Mouse (Mus musculus) midbrain, embryonic 11.5 days (tissue): ENCODE data around the gene Eya2. TPM values are rescaled to one million over a fixed set of nuclear protein-coding genes. Genes with fewer than 3 reads are reported as not detected.

Experiments used
- ATAC-seq: fragments of 200-750 bp; cut with Nextera tagmentation; 2 replicates; pipeline ENCODE4 v1.8.0; 2017; ENCODE audit warnings: moderate TSS enrichment, moderate library complexity; ENCODE audit not compliant: low FRiP score
- DNase-seq: peaks from one replicate; pipeline ENCODE4 v3.0.0; 2015; ENCODE audit warnings: low spot score; ENCODE audit errors: missing footprints
- H3K27ac ChIP-seq: fragments of 300-500 bp; sonication (generic); 2 replicates; pipeline ENCODE4 v1.5.1; 2014; ENCODE audit warnings: low read depth, low read length
- H3K27me3 ChIP-seq: fragments of 300-500 bp; sonication (generic); 2 replicates; pipeline ENCODE4 v1.6.1; 2014; ENCODE audit warnings: mild to moderate bottlenecking, low read length, moderate library complexity, mixed read lengths; ENCODE audit not compliant: control insufficient read depth, insufficient read depth
- H3K36me3 ChIP-seq: fragments of 300-500 bp; sonication (generic); 2 replicates; pipeline ENCODE4 v1.6.1; 2014; ENCODE audit warnings: mild to moderate bottlenecking, low read length, moderate library complexity, mixed read lengths; ENCODE audit not compliant: control insufficient read depth, insufficient read depth
- H3K4me1 ChIP-seq: fragments of 300-500 bp; sonication (generic); 2 replicates; pipeline ENCODE4 v1.6.1; 2014; ENCODE audit warnings: low read length; ENCODE audit not compliant: control insufficient read depth, insufficient read depth
- H3K4me2 ChIP-seq: fragments of 300-500 bp; sonication (generic); 2 replicates; pipeline ENCODE4 v1.6.1; 2014; ENCODE audit warnings: mild to moderate bottlenecking, moderate library complexity
- H3K4me3 ChIP-seq: fragments of 300-500 bp; sonication (generic); 2 replicates; pipeline ENCODE4 v1.5.1; 2014; ENCODE audit warnings: low read depth, low read length
- H3K9ac ChIP-seq: fragments of 300-500 bp; sonication (generic); 2 replicates; pipeline ENCODE4 v1.6.1; 2014; ENCODE audit warnings: low read length
- H3K9me3 ChIP-seq: fragments of 300-500 bp; sonication (generic); 2 replicates; pipeline ENCODE4 v1.6.1; 2016; ENCODE audit warnings: low read length; ENCODE audit not compliant: control insufficient read depth
- WGBS: fragments of 180-500 bp; shearing (Covaris S2); extraction: QIAGEN DNeasy Blood & Tissue Kit; methylation state at CpG from one replicate; pipeline ENCODE4 v1.1.7; 2014; 5-methylcytosine and 5-hydroxymethylcytosine counted together
- polyA plus RNA-seq: library from polyadenylated mRNA; unstranded; fragments of >200 nt; fragmentation: Nextera tagmentation; extraction: Ambion mirVana; gene quantifications from 2 replicates; pipeline ENCODE4 v1.2.1, GENCODE M21; 2014

The Eya2 gene
- polyA plus RNA-seq, 1 experiment from 2014 or later = 6.9 TPM

DNA sequence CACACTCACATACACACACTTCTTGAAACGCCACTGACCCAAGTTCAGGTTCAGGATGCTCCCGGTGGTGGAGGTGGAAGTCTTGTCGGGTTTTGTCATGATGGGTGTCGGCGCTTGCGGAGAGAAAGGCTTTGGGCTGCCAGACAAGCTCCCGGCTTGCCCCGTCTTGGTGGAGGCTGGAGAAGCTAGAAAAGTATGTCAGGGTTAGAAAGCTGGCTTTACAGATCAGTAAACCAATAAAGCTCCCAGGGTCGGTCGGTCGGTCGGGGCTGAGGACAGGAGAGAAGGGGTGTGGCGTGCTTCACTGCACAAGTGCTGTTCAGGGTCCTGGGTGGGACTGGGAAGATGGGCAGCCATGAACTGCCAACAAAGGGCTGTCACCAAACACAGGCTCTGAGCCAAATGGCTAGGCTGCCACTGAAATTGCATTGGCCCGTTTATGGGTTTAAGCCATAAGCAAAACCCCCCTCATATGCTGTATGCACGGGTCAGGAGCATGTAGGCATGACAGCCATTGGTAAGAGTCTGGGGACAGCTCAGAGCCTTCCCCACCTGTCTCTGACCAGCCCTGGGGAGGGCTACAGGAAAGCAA is 225.8 kb downstream of the Eya2 start:
- no peak overlapping the region for H3K9ac ChIP-seq
- peaks cover 18% of the 10 kb centered on the region for H3K36me3 ChIP-seq
- WGBS = 85% methylated on average over 15 of the region's 15 CpGs

More for the DNA sequence above, 225.8 kb downstream of the Eya2 start:
- Histone ChIP-seq H3K4me1 (no peaks in the 10 kb centered on the region), H3K9me3 (no peaks in the 10 kb centered on the region), H3K27ac (no peak overlapping the region), H3K27me3 (no peaks in the 10 kb centered on the region), H3K4me2 (no peak overlapping the region), H3K4me3 (no peak overlapping the region)
- DNase-seq = no peak
- ATAC-seq = no peak

Other genes with a start within 250 kb of the Eya2 start
- gene Zfp663, start 226.3 kb upstream of the Eya2 start, polyA plus RNA-seq = 9.0 and 10.1 TPM in 2 replicates
- 24.1 and 25.6 TPM in 2 replicates for gene Zfp334, start 206.8 kb upstream of the Eya2 start, polyA plus RNA-seq
- 0.04 and 0.11 TPM in 2 replicates for gene Ocstamp, start 194.6 kb upstream of the Eya2 start, polyA plus RNA-seq
- gene Slc13a3, start 121.8 kb upstream of the Eya2 start, polyA plus RNA-seq = 1.4 and 2.1 TPM in 2 replicates
- gene Trp53rka, start 101.7 kb upstream of the Eya2 start, polyA plus RNA-seq = 46.2 and 49.3 TPM in 2 replicates
- gene Slc2a10, start 91.2 kb upstream of the Eya2 start, polyA plus RNA-seq = 2.8 TPM in 2 replicates